Mouse (Mus musculus) embryo, embryonic 11 days (tissue): ENCODE measurements around the gene Gucy2d.

Source experiments
- DNase-seq: peaks from one replicate; pipeline ENCODE4 v3.0.0-alpha.2; 2015

Gene Gucy2d

DNA sequence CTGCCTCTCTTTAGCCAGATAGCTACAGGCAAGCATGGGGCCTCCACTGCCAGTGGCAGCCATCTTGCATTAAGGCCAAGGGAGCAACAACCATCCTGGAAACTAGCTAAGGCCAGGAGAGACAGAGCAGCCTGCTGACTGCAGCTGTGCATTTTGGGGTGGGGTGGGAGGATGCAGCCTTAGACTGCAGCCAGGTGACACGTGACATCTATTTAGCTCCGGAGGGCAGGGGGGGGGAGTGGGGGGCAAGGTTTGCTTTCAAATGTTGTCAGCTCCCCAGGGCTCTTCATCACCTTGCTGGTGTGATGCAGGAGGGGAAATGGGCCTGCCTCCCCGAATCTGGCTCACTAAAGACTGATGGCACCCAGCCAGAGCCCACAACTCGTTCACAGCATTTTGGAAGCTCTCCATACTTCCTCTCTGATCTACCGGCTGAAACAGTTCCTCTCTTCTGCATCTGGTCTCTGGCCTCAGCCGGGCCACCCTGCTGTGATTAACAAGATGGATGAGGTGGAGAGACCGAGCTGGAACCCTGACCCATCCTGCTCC, 83.7 kb downstream of the Gucy2d start:
- no peak for DNase-seq

- no peak for DNase-seq
Measured at GRCm38 (mm10) chr7:98524401-98524800, 84.2 kb downstream of the Gucy2d start.

DNA sequence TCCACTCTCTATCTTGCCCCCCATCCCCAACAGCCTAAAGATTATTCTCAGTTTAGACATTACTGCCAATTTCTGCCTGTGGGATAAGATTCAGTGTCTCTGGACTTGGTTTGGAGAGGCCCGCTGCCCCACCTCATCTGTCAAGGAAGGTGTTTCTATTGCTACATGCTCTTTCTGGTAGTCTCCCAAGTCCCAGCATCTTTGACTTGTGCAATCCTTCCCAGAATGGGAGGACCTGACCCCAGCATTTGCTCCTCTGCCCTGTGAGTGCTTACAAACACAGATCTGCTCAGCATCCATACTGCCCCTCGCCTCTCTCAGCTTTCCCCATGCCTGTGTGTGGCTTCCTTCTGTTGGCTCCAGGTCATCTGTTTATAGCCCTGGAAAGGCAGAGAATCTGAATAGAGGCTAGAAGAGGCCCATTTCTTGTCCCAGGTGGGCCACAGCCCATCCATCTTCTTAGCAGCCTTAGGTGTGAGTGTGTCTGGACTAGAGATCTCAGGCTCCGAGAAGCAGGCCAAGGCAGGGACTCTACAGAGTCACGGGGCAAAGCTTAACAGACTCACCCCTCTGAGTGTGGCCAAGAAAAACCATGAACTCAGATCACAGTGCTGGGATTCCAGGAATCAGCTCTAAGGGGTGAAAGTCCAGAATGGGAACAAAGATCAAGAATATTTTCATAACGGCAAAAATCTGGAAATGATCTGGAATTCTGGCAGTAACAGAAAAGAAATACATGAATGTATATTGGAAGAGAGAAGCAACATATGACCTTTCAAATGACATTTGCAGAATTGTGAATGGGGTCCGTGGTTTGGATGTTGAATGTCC, 84.9 kb downstream of the Gucy2d start:
- no peak for DNase-seq
